Mouse (Mus musculus) kidney, embryonic 16.5 days (tissue): ENCODE measurements around the gene AU040320. TPM values are rescaled to one million over a fixed set of nuclear protein-coding genes. Genes with fewer than 3 reads are reported as not detected.

Source experiments
- ATAC-seq: fragments of 200-750 bp; cut with Nextera tagmentation; 2 replicates; pipeline ENCODE4 v1.8.0; 2017; ENCODE audit warnings: moderate TSS enrichment; ENCODE audit not compliant: low FRiP score, low TSS enrichment
- H3K27ac ChIP-seq: fragments of 300-500 bp; sonication (generic); 2 replicates; pipeline ENCODE4 v1.5.1; 2014; ENCODE audit warnings: low read length
- H3K27me3 ChIP-seq: fragments of 300-500 bp; sonication (generic); 2 replicates; pipeline ENCODE4 v1.6.1; 2014; ENCODE audit warnings: low read length, control low read depth, mixed read lengths; ENCODE audit not compliant: insufficient read depth
- H3K36me3 ChIP-seq: fragments of 300-500 bp; sonication (generic); 2 replicates; pipeline ENCODE4 v1.6.1; 2014; ENCODE audit warnings: low read length, control low read depth, mixed read lengths; ENCODE audit not compliant: insufficient read depth
- H3K4me1 ChIP-seq: fragments of 300-500 bp; sonication (generic); 2 replicates; pipeline ENCODE4 v1.6.1; 2014; ENCODE audit warnings: low read length, control low read depth, mixed read lengths; ENCODE audit not compliant: insufficient read depth
- H3K4me2 ChIP-seq: fragments of 300-500 bp; sonication (generic); replicated peaks from 2 replicates; pipeline ENCODE4 v1.6.1; 2014; ENCODE audit warnings: low read depth, low read length
- H3K4me3 ChIP-seq: fragments of 300-500 bp; sonication (generic); 2 replicates; pipeline ENCODE4 v1.5.1; 2014; ENCODE audit warnings: mild to moderate bottlenecking, low read length
- H3K9ac ChIP-seq: fragments of 300-500 bp; sonication (generic); replicated peaks from 2 replicates; pipeline ENCODE4 v1.6.1; 2014; ENCODE audit warnings: low read length
- H3K9me3 ChIP-seq: fragments of 300-500 bp; sonication (generic); 2 replicates; pipeline ENCODE4 v1.6.1; 2016; ENCODE audit warnings: low read length, control low read depth
- WGBS: fragments of 180-500 bp; shearing (Covaris S2); extraction: QIAGEN DNeasy Blood & Tissue Kit; methylation state at CpG from one replicate; pipeline ENCODE4 v1.1.7; 2014; 5-methylcytosine and 5-hydroxymethylcytosine counted together
- polyA plus RNA-seq: library from polyadenylated mRNA; unstranded; fragments of >200 nt; fragmentation: Nextera tagmentation; extraction: Ambion mirVana; gene quantifications from 2 replicates; pipeline ENCODE4 v1.2.1, GENCODE M21; 2015

The AU040320 gene
- polyA plus RNA-seq, 1 experiment from 2014 or later: 25.4 TPM

GRCm38 (mm10) chr4:126749553-126749952 lies 3.8 kb upstream of the AU040320 start:
- peaks cover 20% of the 10 kb centered on the region for H3K4me1 ChIP-seq
- H3K4me2 ChIP-seq: no peak overlapping the region
- ATAC-seq: no peak
- no peak overlapping the region for H3K27ac ChIP-seq
- H3K9me3 ChIP-seq: no peaks in the 10 kb centered on the region
- WGBS: 83% methylated on average over 11 of the region's 11 CpGs
- peaks cover 41% of the 10 kb centered on the region for H3K36me3 ChIP-seq
- no peak overlapping the region for H3K4me3 ChIP-seq
- H3K27me3 ChIP-seq: no peaks in the 10 kb centered on the region
- H3K9ac ChIP-seq: no peak overlapping the region

DNA sequence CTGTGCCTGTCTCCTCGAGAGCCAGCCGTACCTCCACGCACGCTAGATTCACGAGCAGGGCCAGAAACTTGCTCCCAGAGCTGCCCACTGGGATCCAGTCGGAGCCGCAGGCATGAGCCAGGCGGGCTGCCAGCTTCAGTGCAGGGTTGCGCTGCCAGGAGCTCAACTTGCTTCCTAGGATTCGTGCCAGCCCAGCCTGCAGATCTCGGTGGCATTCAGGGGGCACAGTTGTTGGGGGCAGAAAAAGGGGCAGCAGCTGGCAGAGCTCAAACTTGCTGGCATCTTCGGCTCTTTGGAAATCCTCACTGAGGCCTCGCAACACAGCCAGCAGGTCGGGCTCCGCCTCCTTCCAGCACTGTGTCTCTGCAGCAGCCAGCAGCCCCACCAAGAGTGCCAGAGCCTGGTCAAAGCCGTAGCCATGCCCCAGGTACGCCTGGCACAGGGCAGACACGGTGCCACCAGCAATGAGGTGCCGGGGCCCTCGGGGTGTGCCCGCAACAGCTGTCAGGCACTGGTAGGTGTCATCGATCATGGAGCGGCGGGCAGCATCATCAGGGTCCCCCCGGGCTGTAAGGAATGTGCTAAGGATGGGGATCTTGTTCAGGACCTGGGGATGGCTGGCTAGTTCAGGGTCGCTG lies 3.2 kb upstream of the AU040320 start:
- Histone ChIP-seq H3K4me2 (no peak overlapping the region), H3K4me1 (peaks cover 22% of the 10 kb centered on the region), H3K27ac (no peak overlapping the region), H3K9ac (no peak overlapping the region), H3K9me3 (no peaks in the 10 kb centered on the region), H3K4me3 (no peak overlapping the region), H3K27me3 (no peaks in the 10 kb centered on the region), H3K36me3 (peaks cover 35% of the 10 kb centered on the region)
- 89% methylated on average over 26 of the region's 26 CpGs for WGBS
- ATAC-seq: no peak

GRCm38 (mm10) chr4:126750863-126751555 lies 2.3 kb upstream of the AU040320 start:
- no peak for ATAC-seq
- Histone ChIP-seq H3K27ac (no peak overlapping the region), H3K4me3 (no peak overlapping the region), H3K4me2 (no peak overlapping the region), H3K9ac (no peak overlapping the region), H3K9me3 (no peaks in the 10 kb centered on the region), H3K27me3 (no peaks in the 10 kb centered on the region), H3K4me1 (peaks cover 22% of the 10 kb centered on the region), H3K36me3 (peaks cover 30% of the 10 kb centered on the region)
- WGBS: 78% methylated on average over 8 of the region's 8 CpGs

DNA sequence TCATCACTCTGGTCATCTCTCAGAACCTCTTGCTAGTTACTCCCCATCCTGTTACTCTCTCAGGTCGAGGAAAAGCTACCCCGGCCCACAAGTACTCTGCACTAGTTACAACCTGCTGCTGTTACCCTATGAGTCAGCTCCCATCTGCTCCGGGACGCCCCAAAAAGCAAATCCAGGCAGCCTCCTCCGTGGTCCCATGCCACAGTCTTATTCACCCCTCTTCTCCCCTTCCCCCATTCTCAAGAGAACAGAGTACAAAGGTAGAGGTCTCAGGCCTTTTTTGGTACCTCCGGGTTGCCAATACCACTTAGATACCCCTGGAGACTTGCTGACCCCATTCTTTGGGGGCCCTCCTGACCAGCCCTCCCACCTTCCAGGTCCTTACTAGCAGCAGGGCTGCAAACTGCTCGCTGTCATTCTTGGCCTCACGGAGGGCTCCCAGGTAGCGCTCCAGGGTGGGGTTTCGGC lies 1.8 kb upstream of the AU040320 start:
- peaks cover 25% of the 10 kb centered on the region for H3K36me3 ChIP-seq
- peak overlapping the region; percentile 88; the same call in 1 of the 2 replicates for H3K4me3 ChIP-seq
- 60% methylated on average over 10 of the region's 10 CpGs for WGBS
- no peak overlapping the region for H3K27ac ChIP-seq
- no peaks in the 10 kb centered on the region for H3K9me3 ChIP-seq
- no peaks in the 10 kb centered on the region for H3K27me3 ChIP-seq
- H3K9ac ChIP-seq: no peak overlapping the region; the same call in 1 of the 2 replicates
- peaks cover 22% of the 10 kb centered on the region for H3K4me1 ChIP-seq
- ATAC-seq: no peak
- H3K4me2 ChIP-seq: peak overlapping the region; percentile 85

GRCm38 (mm10) chr4:126752024-126752607 lies 1.2 kb upstream of the AU040320 start:
- 3% methylated on average over 13 of the region's 13 CpGs for WGBS
- Histone ChIP-seq H3K9ac (peak overlapping the region; percentile 92), H3K27ac (no peak overlapping the region), H3K4me2 (peak overlapping the region; percentile 85), H3K4me3 (peak overlapping the region; percentile 88), H3K27me3 (no peaks in the 10 kb centered on the region), H3K4me1 (peaks cover 22% of the 10 kb centered on the region), H3K36me3 (peaks cover 23% of the 10 kb centered on the region), H3K9me3 (no peaks in the 10 kb centered on the region)
- ATAC-seq: no peak

DNA sequence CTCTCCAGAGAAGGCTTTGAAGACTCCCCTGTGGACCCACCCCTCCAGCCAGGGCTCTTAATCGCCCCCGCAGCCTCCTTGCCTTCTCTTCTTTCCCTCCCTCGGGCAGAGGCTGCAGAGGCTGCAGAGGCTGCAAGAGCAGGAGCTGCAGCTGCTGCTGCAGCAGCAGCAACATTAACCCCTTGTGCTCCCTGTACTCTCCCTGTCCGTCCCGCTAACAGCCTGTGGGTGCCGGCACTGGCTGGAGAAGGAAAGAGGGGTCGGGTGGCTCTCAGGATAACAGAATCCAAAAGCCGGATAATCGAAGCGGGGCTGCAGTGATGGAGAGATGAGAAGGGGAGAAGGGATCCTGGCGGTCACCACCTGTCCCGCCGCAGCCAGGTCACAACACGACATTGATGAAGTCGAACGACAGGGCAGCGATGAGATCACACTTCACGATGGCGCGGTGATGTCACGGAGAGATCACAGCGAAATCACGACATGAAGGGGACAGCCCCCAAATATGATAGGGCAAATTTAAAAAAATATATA lies 669 bp upstream of the AU040320 start:
- no peaks in the 10 kb centered on the region for H3K9me3 ChIP-seq
- ATAC-seq: no peak; the same call in 1 of the 2 replicates
- peak overlapping the region; percentile 88 for H3K4me3 ChIP-seq
- WGBS: under 1% methylated on average over 23 of the region's 23 CpGs
- H3K4me1 ChIP-seq: peaks cover 22% of the 10 kb centered on the region
- peak overlapping the region; percentile 85 for H3K4me2 ChIP-seq
- H3K27me3 ChIP-seq: no peaks in the 10 kb centered on the region
- no peak overlapping the region for H3K27ac ChIP-seq
- peak overlapping the region; percentile 92 for H3K9ac ChIP-seq
- H3K36me3 ChIP-seq: peaks cover 22% of the 10 kb centered on the region

DNA sequence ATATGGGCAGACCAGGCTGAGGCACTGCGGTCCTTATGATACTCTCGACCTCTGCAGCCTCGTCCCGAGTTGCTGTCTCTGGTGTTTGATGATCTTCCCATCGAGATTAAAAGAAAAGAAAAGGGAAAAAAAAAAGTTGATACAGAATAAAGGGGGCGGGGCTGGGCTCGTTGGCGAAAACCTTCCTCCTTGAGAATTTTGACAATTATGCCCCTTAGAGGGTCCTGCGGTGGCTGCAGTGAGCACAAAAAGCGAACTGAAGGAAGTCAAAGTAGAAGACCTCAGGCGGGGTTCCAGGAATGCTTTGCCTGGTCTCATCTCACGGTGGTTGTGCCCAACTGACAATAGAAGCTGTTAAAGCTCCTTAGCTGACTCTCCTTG lies 877 bp downstream of the AU040320 start:
- H3K27ac ChIP-seq: peak overlapping the region; percentile 98; the same call in 1 of the 2 replicates
- H3K4me2 ChIP-seq: peak overlapping the region; percentile 92
- peak overlapping the region; percentile 88 for H3K4me3 ChIP-seq
- no peak for ATAC-seq
- H3K9ac ChIP-seq: peak overlapping the region; percentile 92
- peaks cover 14% of the 10 kb centered on the region for H3K36me3 ChIP-seq
- peaks cover 22% of the 10 kb centered on the region for H3K4me1 ChIP-seq
- 1% methylated on average over 12 of the region's 12 CpGs for WGBS
- H3K27me3 ChIP-seq: no peaks in the 10 kb centered on the region
- H3K9me3 ChIP-seq: no peaks in the 10 kb centered on the region

GRCm38 (mm10) chr4:126754736-126755374 lies 1.5 kb downstream of the AU040320 start:
- Histone ChIP-seq H3K27ac (no peak overlapping the region), H3K4me2 (peak overlapping the region; percentile 92), H3K4me1 (peaks cover 22% of the 10 kb centered on the region), H3K9ac (no peak overlapping the region), H3K27me3 (no peaks in the 10 kb centered on the region), H3K36me3 (peaks cover 9% of the 10 kb centered on the region), H3K9me3 (no peaks in the 10 kb centered on the region), H3K4me3 (no peak overlapping the region)
- 39% methylated on average over 12 of the region's 12 CpGs for WGBS
- ATAC-seq: no peak

GRCm38 (mm10) chr4:126756766-126757165 lies 3.4 kb downstream of the AU040320 start:
- no peak overlapping the region for H3K9ac ChIP-seq
- no peaks in the 10 kb centered on the region for H3K9me3 ChIP-seq
- peaks cover 13% of the 10 kb centered on the region for H3K4me1 ChIP-seq
- H3K4me3 ChIP-seq: no peak overlapping the region
- no peak overlapping the region for H3K27ac ChIP-seq
- WGBS: 73% methylated on average over 4 of the region's 4 CpGs
- peaks cover 11% of the 10 kb centered on the region for H3K36me3 ChIP-seq
- H3K4me2 ChIP-seq: no peak overlapping the region
- no peak for ATAC-seq
- H3K27me3 ChIP-seq: no peaks in the 10 kb centered on the region
